Mouse (Mus musculus) urinary bladder, adult 2 months (tissue): ENCODE results near the gene Pwwp2b. TPM values are rescaled to one million over a fixed set of nuclear protein-coding genes. Genes with fewer than 3 reads are reported as not detected.
A peak's percentile ranks its signal among the peaks of the same experiment; 100 is the strongest.

ENCODE experiments used
- DNase-seq: peaks from one replicate; pipeline ENCODE4 v3.0.0; 2022; ENCODE audit warnings: low spot score
- polyA plus RNA-seq: library from polyadenylated mRNA; depleted of rRNA; stranded (reverse); fragments of >200 nt; gene quantifications from 2 replicates; pipeline ENCODE4 v1.2.3, GENCODE M21; 2012

The Pwwp2b gene
- polyA plus RNA-seq, 1 experiment: 35.8 TPM

DNA sequence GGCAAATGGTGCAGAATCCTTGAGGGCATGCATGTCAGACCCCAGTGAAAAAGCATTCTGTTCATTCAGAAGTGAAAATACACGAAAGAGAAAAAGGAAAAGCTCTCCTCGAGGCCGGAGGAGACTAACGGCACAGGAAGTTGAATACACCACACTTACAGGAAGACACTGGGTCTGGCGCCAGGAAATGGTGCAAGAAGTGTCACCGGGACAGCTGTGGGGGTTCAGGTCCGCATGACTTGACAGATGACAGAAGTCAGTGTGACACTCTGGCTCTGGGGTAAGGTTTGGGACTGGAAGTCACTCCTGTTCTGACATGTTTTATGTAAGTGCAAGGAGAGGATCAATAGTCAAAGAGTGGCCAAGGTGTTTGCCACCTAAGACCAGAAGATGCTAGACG is 23.6 kb upstream of the Pwwp2b start:
- peak; percentile 8 for DNase-seq

DNA sequence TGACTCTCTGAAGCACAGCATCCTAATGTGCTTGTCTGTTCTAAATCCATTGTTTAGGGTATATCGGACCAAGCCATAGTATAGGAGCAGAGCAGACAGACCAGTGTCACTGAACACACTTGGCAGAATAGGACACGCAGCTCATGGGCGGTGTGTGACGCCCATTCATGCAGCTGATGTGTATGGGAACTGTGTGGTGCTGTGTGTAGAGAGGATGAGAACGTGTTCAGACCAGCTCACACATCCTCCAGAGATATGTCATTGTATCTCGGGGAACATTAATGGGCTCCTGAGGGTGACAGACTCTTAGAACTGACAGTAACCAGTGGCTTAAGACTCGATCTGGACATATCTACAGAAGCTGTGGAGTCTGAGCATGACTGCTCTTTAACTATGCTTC is 21.9 kb upstream of the Pwwp2b start:
- no peak for DNase-seq

DNA sequence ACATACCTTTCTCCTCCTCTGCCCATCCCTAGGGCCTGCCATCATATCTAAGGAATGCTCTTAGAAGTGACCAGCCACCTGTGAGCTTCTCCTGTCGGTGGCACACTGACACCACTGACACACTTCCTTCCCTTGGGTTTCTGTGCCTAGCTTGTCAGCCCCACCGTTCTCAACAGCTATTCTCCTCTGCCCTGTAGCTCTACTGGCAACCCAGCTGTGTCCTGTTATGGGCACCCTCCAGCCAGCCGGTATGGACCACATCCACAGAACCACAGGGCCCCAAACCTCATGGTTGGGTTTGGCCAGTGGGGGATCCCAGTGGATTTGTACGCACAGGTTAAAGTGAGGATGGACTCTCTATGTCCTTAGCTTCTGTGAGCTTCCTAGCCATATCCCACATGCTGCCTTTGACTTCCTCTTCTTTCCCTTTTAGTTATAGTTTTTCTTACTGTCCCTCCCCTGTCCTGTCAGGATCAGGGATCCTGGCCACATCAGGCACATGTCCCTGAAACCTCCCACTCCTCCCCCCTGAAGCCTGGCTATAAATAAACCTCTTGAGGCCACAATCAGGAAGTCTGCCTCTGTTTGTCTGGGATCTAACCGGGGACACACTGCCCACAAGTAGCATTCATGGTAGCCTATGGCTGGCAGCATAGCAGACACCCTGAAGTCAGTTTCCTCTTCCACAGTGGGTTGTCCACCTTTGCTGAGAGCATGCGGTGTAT is 19.7 kb upstream of the Pwwp2b start:
- no peak for DNase-seq

DNA sequence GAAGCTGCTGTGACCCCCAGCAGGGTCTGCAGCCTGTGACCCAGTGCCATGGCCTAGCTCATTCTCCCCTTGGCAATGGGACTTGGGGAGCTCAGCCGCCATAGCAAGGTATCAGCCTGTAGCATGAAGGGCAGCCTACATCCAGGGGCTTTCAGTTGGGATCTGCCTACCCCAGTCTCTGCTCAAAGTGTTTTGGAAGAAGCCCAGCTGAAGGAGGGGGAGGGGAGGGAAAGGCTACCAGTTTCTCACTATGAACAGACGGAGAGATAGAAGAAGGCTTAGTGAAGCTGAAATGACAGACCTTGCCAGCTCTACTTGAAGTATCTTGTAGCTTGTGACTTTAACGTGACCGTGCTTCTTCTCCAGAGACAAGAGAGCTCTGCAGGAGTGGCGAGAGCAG is 18.4 kb upstream of the Pwwp2b start:
- no peak for DNase-seq

DNA sequence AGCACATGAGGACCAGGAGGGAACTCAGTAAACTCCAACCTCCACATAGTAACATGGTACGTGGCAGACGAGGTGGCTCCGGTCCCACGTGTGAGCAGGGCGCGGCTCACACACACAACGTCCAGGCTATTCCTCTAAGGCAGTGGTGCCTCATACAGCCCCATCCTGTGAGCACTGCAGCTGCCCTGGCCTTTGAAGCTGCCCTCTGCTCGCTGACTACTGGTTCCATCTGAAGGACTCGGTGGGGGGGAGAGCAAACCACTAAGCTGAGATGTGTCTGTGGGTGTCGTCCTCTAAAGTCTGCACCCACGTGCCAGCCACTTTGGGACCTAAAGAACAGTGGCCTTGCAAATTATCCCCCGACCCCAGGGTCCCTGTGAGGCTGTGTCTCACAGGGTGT is 18.0 kb upstream of the Pwwp2b start:
- DNase-seq: no peak

DNA sequence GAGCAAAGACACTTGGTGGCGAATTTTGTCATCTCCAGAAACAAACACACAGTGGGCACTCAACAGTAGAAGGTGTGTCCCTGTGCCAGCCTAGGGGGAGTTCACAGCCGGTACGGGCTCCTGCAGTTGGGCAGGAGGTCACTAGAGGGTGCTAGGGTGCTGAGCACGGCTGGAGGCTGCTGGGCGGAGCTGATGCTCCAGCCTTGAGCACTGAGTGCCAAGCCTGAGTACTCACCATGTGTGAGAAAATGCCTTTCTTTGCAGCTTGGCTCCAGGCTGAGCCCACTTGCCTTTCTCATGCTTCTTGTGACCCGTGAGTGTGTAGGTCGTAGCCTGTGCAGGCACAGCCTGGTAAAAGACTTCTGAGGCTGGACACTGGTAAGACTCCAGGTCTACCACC is 14.6 kb upstream of the Pwwp2b start:
- DNase-seq: peak; percentile 77

DNA sequence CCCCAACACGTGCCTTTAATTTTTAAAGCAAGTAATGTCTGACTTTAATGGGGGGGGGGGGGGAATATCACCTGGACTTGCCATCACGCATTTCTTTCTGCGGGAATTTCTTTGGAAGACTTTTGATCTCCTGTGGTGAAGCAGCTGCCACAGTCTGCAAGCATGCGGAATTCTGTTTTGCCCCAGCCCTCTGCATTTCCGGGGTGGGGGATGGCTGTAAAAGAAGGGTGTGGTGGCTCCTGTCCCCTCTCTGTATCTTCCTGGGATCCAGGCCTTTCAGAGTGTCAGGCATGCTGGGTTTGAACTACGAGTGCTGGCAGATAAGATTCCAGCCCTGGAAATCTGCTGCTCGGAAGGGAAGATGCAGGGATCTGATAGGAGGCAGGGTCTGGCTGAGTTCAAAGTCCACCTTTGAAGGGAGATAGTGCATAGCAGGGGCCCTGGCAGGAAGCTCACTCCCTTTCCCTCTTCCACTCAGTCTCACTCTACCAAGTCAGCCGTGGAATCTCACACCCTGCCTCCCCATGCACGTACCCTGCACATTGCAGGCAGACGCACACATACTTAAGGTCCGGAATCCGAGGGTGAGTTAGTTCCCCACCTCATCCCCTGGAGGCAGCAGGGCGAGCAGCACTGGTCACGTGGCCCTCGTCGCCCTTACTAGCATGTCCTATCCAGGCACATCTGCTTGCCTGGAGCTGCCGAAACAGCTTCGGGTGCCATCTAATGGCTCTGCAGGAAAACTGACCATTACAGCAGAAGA is 13.7 kb upstream of the Pwwp2b start:
- DNase-seq: no peak

DNA sequence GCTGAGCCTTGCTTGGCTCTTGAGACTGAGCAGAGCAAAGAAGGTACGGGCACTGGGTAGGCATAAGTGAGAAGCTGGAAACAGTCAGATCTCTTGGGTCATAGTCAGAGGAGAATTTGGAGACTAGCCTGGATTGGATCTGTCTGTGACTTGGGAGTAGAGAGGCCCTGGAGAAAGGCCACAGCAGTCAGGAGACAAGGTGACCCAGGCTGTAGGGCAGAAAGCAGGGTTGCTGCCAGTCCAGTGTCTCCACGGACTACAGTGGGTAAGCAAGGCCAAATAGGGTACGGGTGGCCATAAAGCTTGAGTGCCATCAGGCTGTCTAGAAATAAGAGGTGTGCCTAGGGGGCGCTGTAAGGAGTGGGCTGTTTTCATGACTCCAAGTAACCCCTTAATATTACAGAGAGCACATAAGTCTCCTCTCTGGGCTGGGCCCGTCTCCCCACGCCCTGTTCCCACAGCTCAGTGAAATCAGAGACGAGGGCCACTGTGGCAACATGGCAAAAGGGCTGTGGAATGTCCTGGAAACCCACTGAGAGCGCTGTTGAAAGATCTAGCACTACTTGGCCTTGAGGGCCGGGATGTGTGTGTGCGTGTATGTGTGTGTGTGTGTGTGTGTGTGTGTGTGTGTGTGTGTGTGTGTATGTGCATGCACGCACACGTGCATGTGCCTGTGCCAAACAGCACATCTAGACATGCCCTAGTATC is 12.5 kb upstream of the Pwwp2b start:
- DNase-seq: no peak

DNA sequence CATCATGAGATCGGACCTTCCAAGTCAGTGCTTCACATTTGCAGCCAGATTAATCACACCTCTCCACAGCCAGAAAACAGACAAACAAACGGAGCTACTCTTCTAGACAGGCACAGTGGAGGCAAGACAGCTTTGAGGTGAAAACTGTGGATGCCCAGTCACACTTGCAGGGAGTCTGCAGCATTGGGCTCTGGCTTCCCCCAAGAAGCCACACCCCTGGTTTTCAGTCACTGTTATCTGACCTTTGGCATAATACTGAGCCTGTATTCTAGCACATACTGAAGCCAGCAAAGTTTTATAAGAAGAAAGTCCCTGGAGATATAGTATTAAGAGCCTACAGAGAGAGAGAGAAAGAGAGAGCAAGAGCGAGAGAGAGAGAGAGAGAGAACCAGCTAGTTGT is 8.8 kb upstream of the Pwwp2b start:
- no peak for DNase-seq

DNA sequence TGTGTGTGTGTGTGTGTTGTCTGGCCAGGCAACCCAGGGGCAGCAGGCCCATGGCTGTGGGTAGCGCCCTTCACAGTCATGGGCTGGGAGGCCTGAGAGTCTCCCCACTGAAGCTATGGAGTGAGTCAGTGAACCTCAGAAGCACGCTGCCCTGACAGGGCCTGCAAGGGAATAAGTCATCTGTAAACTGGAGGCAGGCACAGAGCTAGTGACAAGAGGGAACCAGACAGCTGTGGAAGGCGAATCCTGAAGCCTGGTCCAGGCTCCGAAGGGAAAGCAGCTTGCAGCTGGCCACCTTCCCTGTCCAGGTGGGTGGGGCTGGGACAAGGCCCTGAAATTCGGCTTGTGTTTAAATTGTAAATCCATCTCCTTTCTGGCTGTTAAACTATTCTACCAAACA is 2.2 kb upstream of the Pwwp2b start:
- no peak for DNase-seq

DNA sequence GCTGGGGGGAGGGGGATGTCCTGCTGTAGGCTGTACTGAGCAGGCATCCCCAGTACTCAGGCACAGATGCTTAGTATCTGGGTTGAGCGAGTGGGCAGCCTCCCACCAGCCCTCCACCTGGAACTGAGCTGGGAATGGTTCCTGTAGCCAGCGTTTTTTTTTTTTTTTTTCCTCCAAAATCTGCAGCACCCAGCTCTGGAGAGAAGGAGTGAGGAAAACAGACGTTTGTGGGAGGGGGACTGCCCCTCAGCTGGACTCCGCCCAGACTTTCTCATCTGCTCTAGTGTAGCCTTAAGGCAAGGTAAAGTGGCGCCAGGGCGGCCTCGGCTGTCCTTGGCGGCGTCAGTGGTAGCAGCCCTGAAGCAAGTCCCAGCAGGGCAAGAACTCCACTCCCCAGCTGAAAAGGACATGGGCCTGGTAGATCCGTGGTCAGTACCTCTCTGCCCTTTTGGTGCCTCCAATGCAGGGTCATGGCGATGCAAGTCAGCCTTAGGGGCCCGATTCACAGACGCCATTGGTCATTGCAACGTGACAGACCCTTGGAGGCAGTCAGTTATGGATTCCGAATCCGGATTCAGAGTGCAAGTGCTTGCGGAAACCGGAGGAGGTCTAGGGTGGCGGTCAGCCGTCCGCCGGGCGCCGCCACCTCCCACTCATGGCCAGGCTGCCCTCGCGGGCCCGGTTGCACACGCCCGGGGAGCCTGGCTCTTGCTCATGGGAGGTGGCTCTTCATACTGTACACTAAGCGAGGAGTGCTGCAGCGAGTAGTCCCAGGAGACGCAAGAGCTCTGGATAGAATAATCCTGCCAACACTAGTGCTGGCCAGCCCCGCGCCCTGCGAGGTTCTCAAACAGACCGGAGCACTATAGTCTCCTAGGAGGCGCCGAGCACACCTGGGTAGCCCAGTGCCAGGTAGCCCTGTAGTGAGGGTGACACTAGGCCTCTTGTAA is 1.1 kb upstream of the Pwwp2b start:
- no peak for DNase-seq

DNA sequence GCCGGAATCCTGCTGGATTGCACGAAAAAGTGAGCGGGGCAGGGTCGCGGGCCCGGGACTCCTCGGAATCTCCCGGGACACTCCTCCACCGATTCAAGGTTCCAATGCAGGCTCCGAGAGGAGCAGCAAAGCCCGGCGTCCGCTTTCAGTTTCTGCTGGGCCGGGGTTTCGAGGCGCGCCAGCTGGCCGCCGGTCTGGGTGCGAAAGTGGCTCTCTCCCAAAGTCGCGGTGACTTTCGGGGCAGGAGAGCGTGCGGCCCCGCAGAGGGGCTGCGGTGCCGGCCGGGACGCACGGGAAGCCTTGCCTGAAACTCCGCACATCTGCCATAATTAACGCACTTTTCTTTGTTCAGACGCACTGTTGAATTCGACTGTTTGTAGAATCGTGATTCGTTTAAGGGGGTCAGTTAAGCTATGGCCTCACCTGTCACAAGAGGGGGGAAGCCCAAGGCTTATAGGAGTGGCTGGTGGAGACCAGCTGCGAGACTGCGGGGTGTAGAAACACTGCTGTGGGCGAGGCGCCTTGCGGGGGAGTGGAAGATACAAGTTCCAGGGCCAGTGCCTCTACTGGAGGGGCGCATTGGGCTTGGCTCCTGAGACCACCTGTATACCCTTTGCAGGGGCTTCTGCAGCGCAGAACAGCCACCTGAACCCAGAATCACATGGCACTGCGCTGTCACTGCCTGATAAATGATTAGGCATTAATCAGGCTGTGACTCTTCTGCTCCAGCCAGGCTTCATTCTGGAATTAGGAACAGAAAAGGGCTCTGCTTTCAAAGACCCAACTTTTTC is 528 bp downstream of the Pwwp2b start:
- DNase-seq: no peak

DNA sequence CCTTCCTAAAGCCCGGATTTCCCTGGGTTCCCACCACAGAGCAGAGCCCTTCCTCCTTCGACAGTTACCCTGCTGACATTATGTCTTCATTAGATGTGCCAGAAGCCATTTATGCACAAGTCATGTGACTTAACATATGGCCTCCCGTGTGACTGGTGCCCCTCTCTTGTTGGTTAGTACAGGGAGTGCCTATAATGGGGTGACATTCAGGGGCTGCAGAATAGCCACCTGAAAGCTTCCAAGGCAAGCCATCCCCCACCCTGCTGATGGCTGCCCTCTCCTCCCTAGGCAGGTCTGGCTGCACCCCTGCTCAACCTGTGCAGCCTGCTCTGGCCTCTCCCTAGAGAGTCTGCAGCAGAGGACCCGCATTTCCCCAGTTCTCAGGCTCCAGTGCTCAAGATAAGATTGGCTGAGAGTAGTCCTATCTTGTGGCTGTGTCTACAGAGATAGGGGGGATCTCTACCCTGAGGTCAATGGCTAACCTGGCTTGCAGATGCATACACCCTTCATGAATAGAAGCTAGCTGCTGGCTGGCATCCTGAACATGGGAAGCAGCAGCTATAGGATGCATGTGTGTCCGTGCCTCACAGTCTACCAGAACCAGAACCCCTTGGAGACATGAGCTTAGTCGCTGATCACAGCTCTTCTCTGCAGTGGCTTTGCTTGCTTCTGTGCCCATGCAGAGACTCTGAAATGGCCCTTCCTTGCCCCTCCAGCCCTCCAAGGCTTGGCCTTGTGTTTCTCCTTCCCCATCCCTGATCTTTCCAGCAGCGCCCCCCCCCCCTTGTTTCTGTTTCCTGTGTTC is 1.3 kb downstream of the Pwwp2b start:
- DNase-seq: no peak

DNA sequence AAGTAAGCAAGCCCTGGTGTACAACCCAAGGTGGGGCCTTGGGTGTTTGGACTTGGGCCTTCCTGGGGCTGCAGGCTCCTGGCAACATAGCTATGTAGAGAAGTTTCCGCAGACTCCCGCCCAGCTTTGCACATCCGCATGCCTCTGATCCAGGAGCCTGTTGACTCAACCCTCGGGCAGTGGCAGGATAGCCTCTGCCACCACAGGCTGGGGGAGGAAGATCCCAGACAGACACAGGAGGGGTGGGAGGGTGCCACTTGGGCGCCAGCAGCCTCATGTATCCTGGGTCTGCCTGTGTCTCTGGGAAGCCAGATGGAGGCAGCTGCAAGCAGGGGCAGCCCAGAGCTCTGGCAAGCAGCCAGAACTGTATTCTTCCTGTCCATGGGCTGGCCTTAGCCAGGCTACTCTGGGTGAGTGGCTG is 3.6 kb downstream of the Pwwp2b start:
- DNase-seq: no peak

DNA sequence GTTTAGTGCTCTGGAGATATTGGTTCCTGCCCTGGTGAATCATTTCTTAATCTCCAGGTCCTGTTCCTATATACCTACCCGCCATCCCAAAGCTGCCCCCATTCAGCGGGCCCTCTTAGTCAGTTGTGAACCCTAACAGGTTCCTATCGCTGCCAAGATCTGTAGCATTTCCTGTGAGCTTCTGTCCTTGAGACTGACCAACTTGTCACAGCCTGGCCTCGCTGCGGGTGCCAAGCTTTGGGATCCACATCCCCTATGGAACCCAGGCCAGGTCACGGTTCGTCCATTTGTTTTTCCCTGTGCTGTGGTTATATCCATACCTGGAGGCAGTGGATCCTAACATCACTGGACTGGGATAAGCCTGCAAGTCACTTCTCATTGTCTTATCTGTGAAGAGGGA is 4.3 kb downstream of the Pwwp2b start:
- DNase-seq: no peak

DNA sequence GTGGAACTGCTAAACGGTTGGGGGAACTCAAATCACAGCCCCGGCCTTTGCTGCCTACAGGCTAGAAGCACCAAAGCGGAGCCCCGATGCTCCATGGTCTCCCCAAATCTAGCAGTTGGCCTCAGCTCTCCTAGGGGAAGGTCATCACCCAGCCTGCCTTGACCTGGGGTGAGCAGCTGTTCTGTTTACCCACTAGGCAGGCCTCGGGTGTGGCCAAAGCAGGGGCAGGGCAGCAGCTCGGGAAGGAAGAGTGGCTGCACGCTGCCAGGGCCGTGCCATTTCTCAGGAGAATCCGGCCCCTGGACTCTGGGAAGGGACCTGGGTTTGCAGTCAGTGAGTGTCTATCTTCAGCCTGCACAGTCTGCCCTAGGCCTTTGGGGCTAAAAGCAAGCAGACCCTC is 4.7 kb downstream of the Pwwp2b start:
- no peak for DNase-seq

DNA sequence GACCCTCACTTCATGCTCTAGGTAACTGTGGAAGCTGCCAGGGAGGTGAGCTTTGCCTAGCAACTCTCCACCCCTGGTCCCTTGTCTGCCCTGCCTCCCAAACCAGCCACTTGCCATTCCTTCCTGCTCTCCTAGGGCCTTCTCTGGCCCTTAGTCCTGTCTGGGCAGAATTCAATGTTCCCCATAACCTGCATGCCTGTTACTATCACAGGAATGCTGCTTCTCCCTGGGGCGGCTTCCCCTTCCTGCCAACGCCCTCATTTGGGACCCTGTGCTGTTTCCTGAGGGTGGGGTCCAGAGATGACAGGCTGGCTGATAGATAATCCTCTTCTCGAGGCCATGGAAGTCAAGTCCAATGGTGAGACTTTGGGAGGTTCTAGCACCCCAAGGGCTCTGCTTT is 5.2 kb downstream of the Pwwp2b start:
- DNase-seq: no peak

DNA sequence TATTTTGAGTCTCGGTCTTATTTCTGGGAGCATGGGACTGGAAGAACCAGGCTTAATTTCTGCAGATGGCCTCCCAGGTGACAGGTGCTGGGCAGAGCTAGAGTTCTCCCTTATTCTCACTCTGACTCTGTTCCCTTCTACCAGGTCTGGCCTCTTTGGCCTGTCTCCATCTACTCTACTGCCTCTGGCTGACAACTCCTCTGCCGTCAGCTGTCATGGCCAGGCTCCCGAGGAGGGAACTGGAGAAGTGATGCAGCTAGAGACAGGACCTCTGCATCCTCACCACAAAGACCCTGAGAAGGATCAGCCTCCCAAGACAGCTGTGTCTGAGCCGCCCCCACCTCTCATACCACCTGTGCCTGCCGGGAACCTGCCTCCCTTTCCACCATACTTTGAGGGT is 6.3 kb downstream of the Pwwp2b start:
- DNase-seq: no peak

DNA sequence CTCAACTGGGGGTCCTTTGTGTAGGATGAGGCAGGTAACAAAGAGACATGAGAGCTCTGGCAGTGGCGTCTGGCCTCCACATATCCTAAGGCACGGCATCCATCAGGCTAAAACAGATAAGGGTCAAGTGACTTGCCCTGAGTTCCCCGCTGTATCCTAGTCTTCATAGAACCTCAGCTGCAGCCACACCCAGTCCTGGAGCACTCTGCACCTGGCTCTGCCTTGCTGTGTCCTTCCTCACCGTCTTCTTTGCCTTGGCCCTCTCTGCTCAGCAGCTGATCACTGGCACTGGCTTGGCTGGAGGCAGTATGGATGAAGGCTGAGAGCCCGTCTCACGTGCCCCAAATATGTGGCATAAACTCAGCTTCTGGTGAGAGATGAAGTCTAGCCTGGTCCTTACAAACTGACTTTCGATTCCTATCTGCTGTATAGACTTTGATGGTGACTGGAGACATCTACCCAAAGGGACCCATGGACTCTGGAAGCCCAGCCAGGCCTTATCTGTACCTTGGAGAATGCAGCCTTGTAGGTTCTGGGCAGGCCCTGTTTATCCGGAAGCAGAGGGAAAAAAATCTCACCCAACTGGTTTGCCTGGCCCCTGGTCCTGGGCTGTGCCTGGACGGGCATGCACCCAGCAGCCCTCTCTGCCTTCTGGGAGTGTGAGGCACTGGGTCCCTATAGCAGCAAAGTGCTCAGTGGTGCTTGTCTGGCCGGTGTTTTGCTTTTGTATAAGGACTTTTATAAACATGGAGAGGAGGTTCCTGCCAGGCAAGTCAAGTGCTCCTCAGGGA is 9.7 kb downstream of the Pwwp2b start:
- no peak for DNase-seq
